Mouse (Mus musculus) small intestine, adult 2 months (tissue): ENCODE measurements around the gene Nphp4.

ENCODE experiments used
- CTCF ChIP-seq: fragments of 200-500 bp; IDR thresholded peaks from 2 replicates; pipeline ENCODE4 v1.5.1; 2012; ENCODE audit warnings: low read depth, mild to moderate bottlenecking, control low read depth, inconsistent platforms, low read length, moderate library complexity, mixed read lengths; ENCODE audit not compliant: insufficient replicate concordance, insufficient read length; ENCODE audit errors: extremely low read depth
- POLR2A ChIP-seq: fragments of 200-500 bp; IDR thresholded peaks from 2 replicates; pipeline ENCODE4 v1.6.1; 2012; ENCODE audit warnings: low read depth, mild to moderate bottlenecking, control low read depth, inconsistent platforms, low read length, moderate library complexity

GRCm38 (mm10) chr4:152428259-152428658, 48.2 kb upstream of the Nphp4 start:
- TF ChIP-seq CTCF (no peak), POLR2A (no peak)
